Mouse (Mus musculus): ENCODE data around the gene Gm2174.

Gm2174 gene

GRCm38 (mm10) chrX:56497241-56497640 is 49.5 kb downstream of the Gm2174 start:
- no peak for DNase-seq (ENCODE audit: low read depth, low spot score)

Measured in c-Kit-negative CD71-positive TER-119-positive erythroid progenitor cells, embryonic 14.5 days (primary cell).